ENCODE assay signal across 8 mouse cellular contexts in the genomic region with DNA sequence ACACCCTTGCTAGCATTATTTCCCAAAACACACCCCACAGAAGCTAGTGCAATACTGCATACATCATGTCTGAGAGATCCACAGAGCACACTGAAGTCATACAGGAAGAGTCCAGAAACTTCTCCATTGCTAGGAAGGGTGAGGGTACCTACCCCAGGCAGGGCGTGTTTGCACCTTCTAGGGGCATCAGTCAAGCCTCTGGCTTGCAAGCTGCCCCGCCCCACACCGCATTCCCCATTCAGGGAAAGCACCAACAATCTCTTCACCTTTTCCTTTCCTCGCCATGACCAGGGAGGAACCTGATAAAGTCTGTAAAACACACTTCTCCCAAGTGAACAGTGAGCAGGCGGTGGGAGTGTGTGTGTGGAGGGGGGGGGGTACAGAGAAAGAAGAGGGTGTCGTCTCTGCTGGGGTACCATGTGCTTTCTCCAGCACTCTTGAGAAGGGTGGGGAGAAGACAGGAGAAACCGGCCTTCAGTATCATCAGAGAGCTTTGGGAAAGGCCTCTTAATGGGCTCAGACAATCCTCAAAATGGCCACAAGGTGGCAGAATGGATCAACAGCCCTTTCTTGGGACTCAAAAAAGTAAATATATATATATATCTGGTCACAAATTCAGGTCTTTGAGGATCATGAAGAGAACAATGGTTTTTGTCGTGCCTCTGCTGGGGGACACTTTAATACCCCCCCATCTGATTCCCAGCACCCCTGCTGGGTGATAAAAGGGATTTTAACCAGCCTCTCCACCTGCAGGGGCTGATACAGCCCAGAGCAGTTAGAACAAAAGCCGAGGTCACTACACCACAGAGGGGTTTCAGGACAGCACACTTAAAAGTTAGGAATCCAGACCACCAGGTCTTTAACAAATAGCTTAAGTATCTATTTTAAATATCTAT.
DNase-seq lines count a peak whose midpoint lies in the region; ATAC-seq and TF ChIP-seq lines count a peak whose summit lies in the region.

No protein-coding gene starts in this region.

- peak; percentile 70 for ATAC-seq in granulocyte monocyte progenitor cell, adult 5-6 weeks (replicated peaks; ENCODE audit: poor library complexity, severe bottlenecking)
- peak; percentile 61; the same call in 1 of the 2 replicates for ATAC-seq in limb, embryonic 12.5 days (ENCODE audit: insufficient number of reproducible peaks, insufficient read depth, low FRiP score, low TSS enrichment, low read depth)

- H3K27me3 ChIP-seq in limb, embryonic 12.5 days = no peaks in the 10 kb centered on the region

- no peak overlapping the region for H3K9ac ChIP-seq in limb, embryonic 12.5 days (replicated peaks)

- peak; percentile 46 to 68 for DNase-seq in CD8-positive naive resting alpha-beta T cell, adult 2 months (ENCODE audit: low read depth in 2 of 2, low spot score in 2 of 2)
- peak; percentile 51 to 87 for DNase-seq in adrenal gland, adult (ENCODE audit: inconsistent age in 2 of 2, low spot score in 1 of 2)
- DNase-seq in kidney, adult 18-20 months = peak; percentile 79
- DNase-seq in natural killer cell, adult 2 months (ENCODE audit: low spot score in 2 of 2) = peak; percentile 35 to 62
- DNase-seq in thymus, postnatal 36 days = peak; percentile 49 to 51

- H3K27ac ChIP-seq in cortical plate, adult 2 months (ENCODE audit: insufficient read depth, low read length) = no peak overlapping the region
- no peak overlapping the region for H3K27ac ChIP-seq in limb, embryonic 12.5 days

- H3K9me3 ChIP-seq in limb, embryonic 12.5 days = no peaks in the 10 kb centered on the region

- TF ChIP-seq POLR2A in cortical plate, adult 2 months (IDR thresholded peaks at IDR 0.05; ENCODE audit: extremely low read depth, insufficient read depth, low read length) = no peak

- peaks cover 11% of the 10 kb centered on the region for H3K4me1 ChIP-seq in cortical plate, adult 2 months (ENCODE audit: control insufficient read depth, insufficient read depth, low read length)
- peaks cover 66% of the 10 kb centered on the region for H3K4me1 ChIP-seq in limb, embryonic 12.5 days (replicated peaks)

- H3K36me3 ChIP-seq in limb, embryonic 12.5 days = no peaks in the 10 kb centered on the region

- no peak overlapping the region for H3K4me2 ChIP-seq in limb, embryonic 12.5 days

- TF ChIP-seq CTCF in cortical plate, adult 2 months (IDR thresholded peaks at IDR 0.05; ENCODE audit: extremely low read depth, insufficient read depth, low read length) = peak; percentile 54

- 42% methylated on average over 9 of the region's 9 CpGs for WGBS in limb, embryonic 12.5 days

- H3K4me3 ChIP-seq in cortical plate, adult 2 months (ENCODE audit: insufficient read depth, low read length) = no peak overlapping the region
- H3K4me3 ChIP-seq in limb, embryonic 12.5 days (replicated peaks) = no peak overlapping the region
